21 mouse cellular contexts compared by ENCODE assay signal in genomic region chr17:35031880-35032279, GRCm38 (mm10). TPM values are rescaled to one million over a fixed set of nuclear protein-coding genes. Genes with fewer than 3 reads are reported as not detected.
DNase-seq lines count a peak whose midpoint lies in the region; ATAC-seq and TF ChIP-seq lines count a peak whose summit lies in the region.
"Had no signal": no experiment of that assay in that cellular context is flagged by ENCODE, and none has a peak within 500 bp of the region (broad histone marks: within the 10 kb centered on the region; RNA-seq: fewer than 3 reads in every experiment).

No protein-coding gene starts in this region.

- H3K4me1 ChIP-seq in liver, postnatal 0 days (ENCODE audit: insufficient read depth): peaks cover 14% of the 10 kb centered on the region

- no peak for TF ChIP-seq EP300 in liver, postnatal 0 days (IDR thresholded peaks at IDR 0.05; ENCODE audit: low read depth)

- no peak overlapping the region for H3K9ac ChIP-seq in liver, postnatal 0 days (replicated peaks)
- H3K9ac ChIP-seq: forebrain, embryonic 15.5 days; heart, embryonic 15.5 days; hindbrain, embryonic 13.5 days had no signal

- peak; percentile 88 for DNase-seq in heart, adult 11 months
- DNase-seq in heart, adult 9 months (ENCODE audit: low spot score in 2 of 2): no peak
- DNase-seq in liver, postnatal 0 days: peak; percentile 18
- DNase-seq in liver: no peak
- DNase-seq in urinary bladder, postnatal 4 days (ENCODE audit: low spot score in 2 of 2): no peak
- DNase-seq in testis, postnatal 10 days (ENCODE audit: low spot score): no peak
- DNase-seq: adrenal gland, adult 8-10 months; cerebellum, adult 11-12 months; cerebellum, adult 9-10 months; cerebellum, postnatal 25 days; gastrocnemius, postnatal 14 days; heart, postnatal 14 days had no signal

- no peak overlapping the region for H3K4me3 ChIP-seq in liver, postnatal 0 days (ENCODE audit: low read depth, low read length)
- H3K4me3 ChIP-seq: embryonic facial prominence, embryonic 12.5 days; forebrain, embryonic 15.5 days; heart, embryonic 10.5 days; heart, embryonic 15.5 days; hindbrain, embryonic 13.5 days had no signal

- no peaks in the 10 kb centered on the region for H3K36me3 ChIP-seq in liver, postnatal 0 days (replicated peaks; ENCODE audit: insufficient read depth, low read length)
- H3K36me3 ChIP-seq: embryonic facial prominence, embryonic 12.5 days; forebrain, embryonic 15.5 days; heart, embryonic 10.5 days; heart, embryonic 15.5 days; hindbrain, embryonic 13.5 days had no signal

- TF ChIP-seq CTCF in liver, postnatal 0 days (IDR thresholded peaks at IDR 0.05; ENCODE audit: low read depth): no peak

- H3K9me3 ChIP-seq in liver, postnatal 0 days (ENCODE audit: low read length): no peaks in the 10 kb centered on the region
- H3K9me3 ChIP-seq: embryonic facial prominence, embryonic 12.5 days; forebrain, embryonic 15.5 days; heart, embryonic 10.5 days; heart, embryonic 15.5 days; hindbrain, embryonic 13.5 days had no signal

- ATAC-seq in liver, postnatal 0 days: no peak
- ATAC-seq in erythroblast, adult 5-6 weeks (replicated peaks; ENCODE audit: low FRiP score, poor library complexity, severe bottlenecking): peak; percentile 72
- ATAC-seq: forebrain, embryonic 15.5 days; hindbrain, postnatal 0 days had no signal

- no peak overlapping the region for H3K4me2 ChIP-seq in liver, postnatal 0 days (ENCODE audit: low read depth, low read length)
- H3K4me2 ChIP-seq: embryonic facial prominence, embryonic 12.5 days; forebrain, embryonic 15.5 days; heart, embryonic 15.5 days; hindbrain, embryonic 13.5 days had no signal

- 78% methylated on average over 7 of the region's 7 CpGs for WGBS in liver, postnatal 0 days (ENCODE audit: insufficient replicate concordance)

- no peaks in the 10 kb centered on the region for H3K27me3 ChIP-seq in liver, postnatal 0 days (ENCODE audit: insufficient read depth, low read length)
- H3K27me3 ChIP-seq: CH12.LX; embryonic facial prominence, embryonic 12.5 days; forebrain, embryonic 15.5 days; heart, embryonic 15.5 days had no signal

- H3K27ac ChIP-seq in liver, postnatal 0 days (ENCODE audit: low read depth): no peak overlapping the region
- H3K27ac ChIP-seq: embryonic facial prominence, embryonic 12.5 days; forebrain, embryonic 15.5 days; heart, embryonic 10.5 days; heart, embryonic 15.5 days; hindbrain, embryonic 13.5 days; hindbrain, postnatal 0 days had no signal

RNA-seq across cellular contexts. Expression of gene Sapcd1, which starts 4.1 kb away (rescaled TPM):
- 3.3 and 4.1 TPM in 2 replicates for polyA plus RNA-seq in liver, postnatal 0 days (2015; fragmentation: Nextera tagmentation; extraction: Ambion mirVana)
- 2.3 TPM in 1 of 2 replicates, not detected in the other for total RNA-seq in erythroblast, adult 5-6 weeks (2015; ENCODE audit: low replicate concordance)
- total RNA-seq in erythroblast, adult 5-6 weeks (2017; ENCODE audit: low replicate concordance): not detected in 2 replicates
- total RNA-seq: hematopoietic stem cell, adult 5-6 weeks had no signal

RNA-seq across cellular contexts. Expression of gene Msh5, which starts 14.7 kb away (rescaled TPM):
- 3.8 and 4.2 TPM in 2 replicates for polyA plus RNA-seq in liver, postnatal 0 days (2015; fragmentation: Nextera tagmentation; extraction: Ambion mirVana)
- 0.38 and 1.5 TPM in 2 replicates for total RNA-seq in erythroblast, adult 5-6 weeks (2015; ENCODE audit: low replicate concordance)
- 5.7 and 8.8 TPM in 2 replicates for total RNA-seq in erythroblast, adult 5-6 weeks (2017; ENCODE audit: low replicate concordance)

RNA-seq across cellular contexts. Expression of gene Vwa7, which starts 15.5 kb away (rescaled TPM):
- 0.09 and 0.12 TPM in 2 replicates for polyA plus RNA-seq in liver, postnatal 0 days (2015; fragmentation: Nextera tagmentation; extraction: Ambion mirVana)
- not detected in 2 replicates for total RNA-seq in erythroblast, adult 5-6 weeks (2015; ENCODE audit: low replicate concordance)
- not detected in 2 replicates for total RNA-seq in erythroblast, adult 5-6 weeks (2017; ENCODE audit: low replicate concordance)

RNA-seq across cellular contexts. Expression of gene Clic1, which starts 17.9 kb away (rescaled TPM):
- 98.6 and 102 TPM in 2 replicates for polyA plus RNA-seq in liver, postnatal 0 days (2015; fragmentation: Nextera tagmentation; extraction: Ambion mirVana)
- 74.6 and 85.9 TPM in 2 replicates for total RNA-seq in erythroblast, adult 5-6 weeks (2015; ENCODE audit: low replicate concordance)
- 66.9 and 68.8 TPM in 2 replicates for total RNA-seq in erythroblast, adult 5-6 weeks (2017; ENCODE audit: low replicate concordance)

RNA-seq across cellular contexts. Expression of gene Ddah2, which starts 27.0 kb away (rescaled TPM):
- 15.8 and 17.2 TPM in 2 replicates for polyA plus RNA-seq in liver, postnatal 0 days (2015; fragmentation: Nextera tagmentation; extraction: Ambion mirVana)
- 1.0 and 1.7 TPM in 2 replicates for total RNA-seq in erythroblast, adult 5-6 weeks (2015; ENCODE audit: low replicate concordance)
- total RNA-seq in erythroblast, adult 5-6 weeks (2017; ENCODE audit: low replicate concordance): 2.2 TPM in 1 of 2 replicates, not detected in the other

Comparison
In these comparisons a context has a peak if more than half of its experiments do, and no peak if none do; other contexts are left out.
1. DNase-seq: peak in heart, adult 11 months (single experiment) and liver, postnatal 0 days (single experiment); none in heart, adult 9 months (0 of 2), liver (single experiment), urinary bladder, postnatal 4 days (0 of 2) and testis, postnatal 10 days (single experiment).